Mouse (Mus musculus) fibroblast of lung, adult 2 months (primary cell): ENCODE data around the gene Nlrx1.
"Not testable (repeated sequence)": the region's sequence is repeated elsewhere in the genome, so short reads cannot be mapped to it uniquely, and the experiment has no call there.

Experiments used
- DNase-seq: peaks from one replicate; pipeline ENCODE4 v3.0.0-alpha.2; 2011; ENCODE audit warnings: low read depth

Nlrx1 gene

DNA sequence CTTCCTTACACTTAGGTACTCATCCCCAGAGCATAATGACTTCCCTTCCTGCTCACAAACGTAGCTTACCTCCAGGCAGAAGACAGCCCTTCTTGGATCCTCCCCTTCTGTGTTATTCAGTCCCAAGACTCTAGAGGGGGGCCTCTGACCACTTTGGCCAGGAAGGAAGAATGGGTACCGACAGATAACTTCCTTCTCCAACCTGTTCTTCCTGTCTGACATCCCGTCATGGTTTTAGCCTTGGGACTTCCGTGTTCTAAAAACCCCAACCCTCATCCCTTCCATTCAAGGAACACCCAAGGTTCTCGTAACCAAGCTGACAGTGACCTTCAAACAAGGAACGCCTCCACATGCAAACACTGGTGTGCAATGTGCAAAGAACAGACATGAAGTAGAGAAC is at the start of gene Nlrx1:
Gene Nlrx1 (minus strand): TSS at position 168 of the 400 bp plus-strand sequence.
- DNase-seq: no peak

DNA sequence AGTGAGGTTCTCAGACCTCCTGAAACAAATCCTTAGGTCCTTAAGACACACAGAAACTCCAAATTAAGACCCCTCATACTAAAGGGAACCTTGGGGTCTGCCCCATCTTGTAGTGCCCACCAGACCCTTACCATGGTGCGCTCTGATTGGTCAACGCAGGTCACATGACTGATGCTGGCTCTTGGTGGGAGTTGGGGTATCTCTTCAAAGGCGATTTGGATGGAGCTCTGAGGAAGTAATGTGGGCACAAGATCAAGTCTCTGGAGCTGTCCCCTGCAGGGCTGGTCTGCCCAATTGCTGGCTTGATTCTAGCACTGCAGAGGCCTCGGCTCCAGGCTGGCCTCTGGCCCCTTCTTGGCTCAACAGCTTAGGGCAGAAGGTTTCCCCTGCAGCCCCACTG is 49.1 kb upstream of the Nlrx1 start:
- no peak for DNase-seq

- no peak for DNase-seq
These were observed 46.5 kb upstream of the Nlrx1 start for GRCm38 (mm10) chr9:44314910-44315309.

- DNase-seq: no peak
These were observed 45.8 kb upstream of the Nlrx1 start for GRCm38 (mm10) chr9:44314257-44314547.

DNA sequence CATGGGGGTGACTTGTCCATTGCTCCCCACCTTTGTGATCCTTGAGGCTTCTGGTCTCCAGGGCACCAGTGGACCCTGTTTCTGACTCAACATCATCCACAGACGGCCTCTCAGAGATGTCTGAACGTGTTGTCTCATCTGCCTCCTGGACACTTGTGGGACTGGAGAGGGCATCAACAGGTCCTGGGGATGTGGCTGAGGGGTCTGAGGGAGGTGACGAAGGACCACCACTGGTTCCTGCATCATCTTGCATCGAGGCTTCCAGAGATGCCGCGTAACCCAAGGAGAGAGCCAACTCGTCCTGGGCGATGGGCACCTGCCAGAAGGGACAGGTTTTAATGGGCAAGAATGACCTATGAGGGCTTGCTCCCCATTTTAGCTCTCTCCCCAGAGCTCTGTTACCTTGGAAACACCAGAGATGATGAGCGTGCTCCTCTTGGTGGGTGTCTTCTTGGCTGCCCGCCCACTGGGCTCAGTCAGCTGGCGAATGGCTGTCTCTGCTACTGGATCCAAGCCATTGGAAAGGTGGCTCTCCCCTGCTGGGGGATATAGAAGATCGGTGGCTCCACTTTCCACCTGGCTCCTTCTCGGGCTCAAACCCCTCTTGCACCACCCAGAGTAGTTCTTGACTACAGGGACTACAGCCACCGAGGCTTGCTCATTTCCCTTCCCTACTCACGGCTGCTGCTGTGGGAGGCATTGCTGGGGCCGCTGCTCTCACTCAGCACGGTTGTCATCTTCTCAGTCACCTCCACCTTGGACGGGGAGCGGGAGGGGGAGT is 45.3 kb upstream of the Nlrx1 start:
- DNase-seq: no peak

DNA sequence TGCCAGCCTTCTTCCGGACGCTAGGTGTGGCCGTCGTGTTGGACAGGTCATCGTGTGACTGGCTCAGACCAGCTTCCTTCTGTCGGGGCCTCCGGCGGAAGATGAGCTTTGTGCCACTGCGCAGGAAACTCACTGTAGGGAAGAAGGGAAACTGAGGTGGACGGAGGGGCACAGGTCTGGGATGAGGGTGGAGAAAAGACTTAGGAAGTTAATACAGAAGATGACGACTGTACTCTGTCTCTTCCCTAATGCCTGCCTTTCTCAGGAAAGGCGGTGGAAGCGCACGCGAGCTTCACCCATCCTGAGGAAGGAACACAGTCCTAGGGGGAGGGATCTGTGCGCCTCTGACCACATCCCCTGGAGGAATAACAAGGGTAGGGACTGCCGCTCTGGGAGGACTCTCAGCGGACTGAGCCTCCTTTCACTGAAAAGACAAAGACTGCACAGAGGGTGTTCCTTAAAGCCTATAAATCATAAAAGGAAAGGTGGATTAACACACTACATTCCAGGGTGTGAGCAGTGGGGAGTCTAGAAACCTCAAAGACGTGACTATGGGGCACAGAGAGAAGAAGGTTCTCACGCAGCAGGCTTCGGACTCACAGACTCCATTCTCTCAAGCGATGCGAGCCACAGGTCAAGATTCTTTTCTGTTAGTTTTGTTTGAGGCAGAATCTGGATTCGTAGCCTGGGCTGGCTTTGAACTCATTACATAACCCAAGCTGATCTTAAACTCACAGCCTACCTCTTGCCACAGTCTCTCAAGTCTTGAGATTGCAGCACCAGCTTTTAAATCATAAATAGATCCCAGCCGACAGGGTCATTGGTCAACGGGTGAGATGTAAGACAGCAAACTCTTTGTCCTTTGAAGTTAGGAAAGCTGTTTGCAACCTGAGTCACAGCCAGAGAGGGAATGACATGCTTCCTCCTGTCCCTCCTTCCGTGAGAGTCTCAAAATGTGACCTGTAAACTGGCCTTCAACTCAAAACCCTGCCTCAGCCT is 43.0 kb upstream of the Nlrx1 start:
- no peak for DNase-seq

DNA sequence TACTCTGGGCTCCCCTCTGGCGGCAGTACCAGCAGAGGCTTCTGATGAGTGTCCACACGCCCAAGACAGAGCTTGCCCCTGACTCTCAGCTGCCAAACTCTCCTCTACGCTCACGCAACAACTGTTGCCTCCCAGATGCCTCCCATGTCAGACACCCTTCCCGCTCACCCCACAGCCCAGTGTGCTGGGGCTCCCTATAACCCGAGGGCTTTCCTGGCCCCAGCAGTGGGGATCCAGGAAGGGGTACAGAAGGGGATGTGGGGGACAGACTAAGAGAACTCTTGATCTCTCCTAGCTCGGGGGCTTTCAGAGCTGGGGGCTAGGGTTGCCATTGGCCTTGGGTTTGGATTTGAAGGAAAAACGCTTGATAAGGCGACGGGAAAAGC is 42.3 kb upstream of the Nlrx1 start:
- no peak for DNase-seq

DNA sequence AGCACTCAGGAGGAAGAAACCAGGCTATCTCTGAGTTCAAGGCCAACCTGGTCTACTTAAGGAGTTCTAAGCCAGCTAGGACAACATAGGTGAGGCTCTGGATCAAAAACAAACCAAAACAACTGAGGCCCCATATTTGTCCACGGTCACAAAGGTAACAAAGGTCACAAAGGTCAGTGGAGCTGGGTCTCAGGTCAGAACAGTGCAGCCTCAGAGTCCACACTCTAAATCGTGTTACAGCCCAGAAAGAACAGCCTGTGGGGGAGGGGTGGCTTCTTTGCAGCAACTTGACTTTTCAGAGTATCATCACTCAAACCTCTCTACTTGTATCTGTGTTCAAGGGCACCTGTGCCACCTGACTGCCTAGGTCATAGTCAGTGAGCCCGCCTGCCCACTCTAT is 41.4 kb upstream of the Nlrx1 start:
- no peak for DNase-seq

GRCm38 (mm10) chr9:44307248-44307647 is 38.8 kb upstream of the Nlrx1 start:
- DNase-seq: no peak

- DNase-seq: no peak
These were observed 38.1 kb upstream of the Nlrx1 start for GRCm38 (mm10) chr9:44306532-44306931.

DNA sequence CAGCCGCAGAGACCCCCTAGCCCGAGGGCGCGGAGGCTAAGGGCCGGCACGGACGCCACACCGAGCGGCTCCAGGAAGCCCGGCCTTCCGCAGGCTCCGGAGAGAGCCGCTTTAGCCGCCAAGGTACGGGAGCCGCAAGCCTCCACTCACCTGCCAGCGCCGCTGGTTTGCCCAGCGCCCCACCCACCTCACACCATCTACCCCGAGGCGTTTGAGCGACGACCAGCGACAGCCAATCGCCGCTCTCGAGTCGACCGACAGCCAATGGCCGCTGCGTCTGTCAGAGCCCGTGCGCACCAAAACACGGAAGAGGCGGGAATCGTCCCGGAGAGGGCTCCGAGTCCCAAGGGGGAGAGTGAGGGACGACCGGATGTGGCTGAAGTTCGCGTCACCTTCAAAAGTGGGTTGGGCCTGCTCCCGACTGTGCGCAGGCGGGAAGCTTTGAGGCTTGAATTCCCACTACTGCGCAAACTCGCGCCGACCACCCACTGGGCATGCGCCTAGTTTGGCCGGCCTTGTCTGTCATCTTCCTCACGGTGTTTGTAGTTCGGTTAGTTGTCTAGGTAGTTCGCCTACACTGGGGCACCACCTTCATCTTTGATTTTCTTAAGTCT is 37.2 kb upstream of the Nlrx1 start, which contains the start of gene Hinfp:
Gene Hinfp (minus strand): TSS at position 206 of the 614 bp plus-strand sequence.
- DNase-seq: peak; percentile 99

DNA sequence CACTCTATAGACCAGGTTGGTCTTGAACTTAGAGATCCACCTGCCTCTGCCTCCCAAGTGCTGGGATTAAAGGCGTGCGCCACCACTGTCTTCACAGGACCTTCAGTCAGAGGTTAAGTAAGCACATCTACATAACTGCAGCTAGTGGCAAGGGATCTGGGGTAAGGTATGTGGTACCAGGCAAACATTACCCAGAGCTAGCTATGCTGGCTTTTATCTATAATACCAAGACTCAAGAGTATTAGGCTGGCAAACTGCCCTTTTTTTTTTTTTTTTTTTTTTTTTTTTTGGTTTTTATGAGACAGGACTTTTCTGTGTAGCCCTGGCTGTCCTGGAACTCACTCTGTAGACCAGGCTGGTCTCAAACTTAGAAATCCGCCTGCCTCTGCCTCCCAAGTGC is 31.6 kb upstream of the Nlrx1 start:
- DNase-seq: not testable (repeated sequence)

GRCm38 (mm10) chr9:44292490-44292889 is 24.1 kb upstream of the Nlrx1 start:
- DNase-seq: no peak

DNA sequence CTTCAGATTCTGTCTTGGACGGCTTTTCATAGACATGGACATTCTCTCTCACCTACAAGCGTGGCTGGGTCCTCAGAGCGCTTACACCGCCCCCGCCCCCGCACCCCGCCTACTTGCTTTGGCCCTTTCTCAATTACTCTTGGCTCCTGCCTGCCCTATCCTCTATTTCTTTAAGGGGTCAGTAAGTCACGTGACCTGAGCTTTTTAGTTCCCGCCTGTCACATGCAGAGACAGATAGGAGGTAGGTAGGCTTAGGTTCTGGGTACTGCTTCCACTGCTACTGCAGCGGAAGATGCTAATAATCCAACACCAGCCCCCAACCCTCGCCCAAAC is 20.5 kb upstream of the Nlrx1 start:
- DNase-seq: no peak

- no peak for DNase-seq
These were observed 19.9 kb upstream of the Nlrx1 start, which contains the start of gene Abcg4 for GRCm38 (mm10) chr9:44288076-44288958. Gene Abcg4 (minus strand): TSS chr9:44288615.

DNA sequence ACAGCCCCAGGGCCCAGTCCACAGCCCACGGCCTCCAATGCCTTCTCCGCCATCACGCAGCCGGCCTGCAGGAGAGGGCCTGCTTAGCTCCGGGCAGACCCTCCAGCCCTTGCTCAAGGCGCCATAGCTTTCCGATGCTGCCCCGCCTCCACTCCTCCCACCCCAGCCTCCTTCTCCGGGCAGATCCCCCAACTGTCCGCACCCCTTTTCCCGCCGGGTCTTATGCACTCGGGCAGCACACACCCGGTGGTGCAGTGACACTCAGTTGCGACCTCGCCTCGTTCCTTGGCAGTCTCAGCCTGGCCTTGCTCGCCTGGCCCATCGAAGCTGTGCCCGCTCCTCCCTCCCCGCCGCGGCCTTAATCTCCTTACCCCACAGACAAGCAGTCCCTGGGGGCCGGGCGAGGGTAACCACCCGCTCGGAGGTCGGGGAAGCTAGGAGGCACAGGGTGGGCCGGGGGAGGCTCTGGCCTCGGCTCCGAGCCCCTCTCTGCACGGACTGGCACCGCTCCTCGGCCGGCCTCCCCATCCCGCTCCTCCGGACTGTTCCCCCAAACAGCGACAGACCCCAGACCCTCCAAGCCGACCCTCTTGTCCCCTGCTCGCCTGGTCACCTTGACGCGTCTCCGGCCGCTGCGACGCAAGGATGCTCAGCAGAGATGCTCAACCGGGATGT is 19.1 kb upstream of the Nlrx1 start:
- no peak for DNase-seq

GRCm38 (mm10) chr9:44287003-44287400 is 18.6 kb upstream of the Nlrx1 start:
- no peak for DNase-seq

- DNase-seq: no peak
These were observed 18.0 kb upstream of the Nlrx1 start for GRCm38 (mm10) chr9:44286256-44286850.

DNA sequence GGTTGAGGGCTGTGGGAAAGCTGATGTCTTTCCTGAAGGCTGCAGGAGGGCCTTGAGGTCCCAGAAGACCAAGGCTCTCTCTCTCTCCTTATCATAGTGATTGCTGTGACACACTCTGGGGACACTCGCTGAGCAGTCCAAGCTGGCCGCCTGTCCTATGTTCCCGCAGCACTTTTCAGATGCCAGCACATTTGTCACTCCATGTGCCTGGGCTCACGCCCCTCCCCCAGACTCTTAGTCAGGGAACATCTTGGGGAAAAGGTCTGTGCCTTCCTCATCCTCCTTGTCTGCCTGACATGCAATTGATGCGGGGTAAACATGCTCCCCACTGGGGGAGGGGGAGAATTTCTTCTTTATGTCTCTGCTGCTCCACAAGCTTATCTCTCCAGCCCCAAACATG is 14.8 kb upstream of the Nlrx1 start:
- DNase-seq: no peak

GRCm38 (mm10) chr9:44269973-44270372 is 1.6 kb upstream of the Nlrx1 start:
- peak; percentile 8 for DNase-seq

DNA sequence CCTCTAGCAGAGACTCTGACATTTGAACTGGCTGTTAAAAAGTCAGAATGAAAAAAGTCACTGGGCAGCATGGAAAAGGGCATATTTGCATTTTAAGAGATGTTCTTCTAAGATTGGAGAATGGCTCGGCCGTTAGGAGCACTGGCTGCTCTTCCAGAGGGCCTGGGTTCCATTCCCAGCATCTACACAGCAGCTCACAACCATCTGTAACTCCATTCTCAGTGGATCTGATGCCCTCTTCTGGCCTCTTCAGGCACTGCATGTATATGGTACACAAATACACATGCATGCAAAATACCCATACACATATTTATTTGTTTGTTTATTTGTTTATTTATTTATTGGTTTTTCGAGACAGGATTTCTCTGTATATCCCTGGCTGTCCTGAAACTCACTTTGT is 678 bp upstream of the Nlrx1 start:
- peak; percentile 4 for DNase-seq
